Mouse (Mus musculus) gastrocnemius, postnatal 14 days (tissue): Measurements from ENCODE around the gene Shank1. TPM values are rescaled to one million over a fixed set of nuclear protein-coding genes. Genes with fewer than 3 reads are reported as not detected.
"Not testable (repeated sequence)": the region's sequence is repeated elsewhere in the genome, so short reads cannot be mapped to it uniquely, and the experiment has no call there.

Experiments
- DNase-seq: peaks from one replicate; pipeline ENCODE4 v3.0.0; 2021; ENCODE audit warnings: mixed read lengths
- intact Hi-C: fragments of 180-260 bp; cut with DNase I; formaldehyde crosslinking; loops from one replicate; pipeline ENCODE4 v1.15.1; 2025; ENCODE audit warnings: low total_unique reads
- long read RNA-seq, 2 experiments: library from polyadenylated mRNA; stranded (forward); transcript quantifications; one replicate each; pipeline ENCODE4 v2.0.0; 2021
- total RNA-seq, 2 experiments: library from RNA; stranded (reverse); gene quantifications; 2 replicates each; pipeline ENCODE4 v1.2.3; 2021

Shank1 gene
- total RNA-seq, result under 1 TPM; 0.73 to 0.80 TPM
- long read RNA-seq, experiment 1, result 0 reads
- long read RNA-seq, experiment 2, result 0 reads

DNA sequence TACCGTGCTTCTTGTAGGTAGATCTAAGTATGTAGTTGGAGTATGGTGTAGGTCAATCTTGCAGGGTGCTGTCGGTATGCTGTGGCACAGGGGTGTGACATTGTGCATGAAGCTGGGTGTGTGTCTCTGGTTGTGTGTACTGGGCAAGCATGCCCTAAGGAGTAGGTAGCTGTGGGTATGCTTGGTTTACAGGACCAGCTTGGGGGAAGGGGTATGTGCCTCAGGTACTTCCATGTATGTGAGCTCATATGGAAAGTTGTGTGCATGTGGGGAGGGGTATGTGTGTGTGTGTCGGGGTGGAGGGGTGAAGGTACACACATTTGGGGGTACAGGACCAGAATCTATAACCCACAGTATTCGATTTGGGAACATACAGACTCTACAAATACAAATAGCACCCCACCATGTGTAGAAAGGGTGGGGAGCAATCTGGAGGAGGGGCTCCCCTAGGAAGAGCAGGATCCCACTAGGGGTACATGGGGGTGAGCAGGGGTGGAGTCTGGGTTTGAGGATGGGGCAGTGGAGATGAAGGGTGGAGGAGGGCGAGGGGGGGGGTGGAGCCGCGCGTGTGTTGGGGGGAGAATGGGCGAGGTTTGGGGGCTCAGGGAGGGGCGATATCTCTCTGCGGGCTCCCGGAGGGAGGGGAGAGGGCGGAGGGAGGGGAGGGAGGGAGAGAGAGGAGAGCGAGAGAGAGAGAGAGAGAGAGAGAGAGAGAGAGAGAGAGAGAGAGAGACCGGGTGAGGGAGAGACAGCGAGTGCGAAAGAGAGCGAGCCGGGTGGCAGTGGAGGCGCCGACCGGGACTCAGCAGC is at the start of gene Shank1:
Shank1 (plus strand) TSS at position 779 of the 810 bp plus-strand sequence.
- DNase-seq, result no peak
- intact Hi-C loops, result no loop called here

DNA sequence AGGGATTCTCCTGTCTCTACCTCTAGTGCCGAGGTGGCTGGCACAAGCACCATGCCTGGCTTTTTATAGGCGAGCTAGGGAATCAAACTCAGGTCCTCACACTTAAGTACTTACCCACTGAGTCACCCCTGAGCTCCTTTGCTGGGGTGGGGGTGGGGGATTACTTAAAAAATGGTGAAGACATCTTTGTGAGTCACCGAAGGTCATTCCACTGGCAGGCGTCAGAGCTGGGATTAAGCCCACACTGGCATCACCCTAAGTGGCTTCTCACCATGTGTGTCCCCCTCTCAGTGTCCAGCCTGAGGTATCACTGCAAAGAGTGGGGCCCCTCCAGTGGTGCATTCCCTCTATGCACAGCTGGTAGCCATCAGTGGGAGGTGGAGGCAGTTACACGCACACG is 49.6 kb upstream of the Shank1 start:
- intact Hi-C loops, result loop anchor here (10.0 kb wide), 1 partner anchor 214 kb away; no protein-coding TSS in a partner anchor
- DNase-seq, result no peak

DNA sequence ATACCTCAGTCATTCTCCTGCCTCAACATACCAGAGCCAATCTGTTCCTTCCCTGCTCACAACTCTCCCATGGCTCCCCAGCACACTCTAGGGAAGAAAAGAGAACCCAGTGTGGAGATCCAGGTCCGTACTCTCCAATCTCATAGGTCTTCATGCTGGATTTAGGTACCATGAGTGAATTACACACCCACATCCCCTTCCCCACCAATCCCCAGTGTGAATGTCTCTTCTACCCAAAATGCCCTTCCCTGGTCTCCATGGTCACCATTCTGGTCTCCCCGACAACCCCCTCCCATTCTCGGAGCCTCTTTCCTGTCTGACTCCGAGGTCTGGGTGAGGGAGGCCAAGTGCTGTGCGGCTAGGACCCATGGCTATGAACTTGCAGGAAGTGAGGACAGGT is 48.9 kb upstream of the Shank1 start, which contains the start of gene Gm15517:
Gm15517 (plus strand) TSS at position 301 of the 400 bp plus-strand sequence.
- intact Hi-C loops, result loop anchor here (10.0 kb wide), 1 partner anchor 214 kb away; no protein-coding TSS in a partner anchor
- no peak for DNase-seq

DNA sequence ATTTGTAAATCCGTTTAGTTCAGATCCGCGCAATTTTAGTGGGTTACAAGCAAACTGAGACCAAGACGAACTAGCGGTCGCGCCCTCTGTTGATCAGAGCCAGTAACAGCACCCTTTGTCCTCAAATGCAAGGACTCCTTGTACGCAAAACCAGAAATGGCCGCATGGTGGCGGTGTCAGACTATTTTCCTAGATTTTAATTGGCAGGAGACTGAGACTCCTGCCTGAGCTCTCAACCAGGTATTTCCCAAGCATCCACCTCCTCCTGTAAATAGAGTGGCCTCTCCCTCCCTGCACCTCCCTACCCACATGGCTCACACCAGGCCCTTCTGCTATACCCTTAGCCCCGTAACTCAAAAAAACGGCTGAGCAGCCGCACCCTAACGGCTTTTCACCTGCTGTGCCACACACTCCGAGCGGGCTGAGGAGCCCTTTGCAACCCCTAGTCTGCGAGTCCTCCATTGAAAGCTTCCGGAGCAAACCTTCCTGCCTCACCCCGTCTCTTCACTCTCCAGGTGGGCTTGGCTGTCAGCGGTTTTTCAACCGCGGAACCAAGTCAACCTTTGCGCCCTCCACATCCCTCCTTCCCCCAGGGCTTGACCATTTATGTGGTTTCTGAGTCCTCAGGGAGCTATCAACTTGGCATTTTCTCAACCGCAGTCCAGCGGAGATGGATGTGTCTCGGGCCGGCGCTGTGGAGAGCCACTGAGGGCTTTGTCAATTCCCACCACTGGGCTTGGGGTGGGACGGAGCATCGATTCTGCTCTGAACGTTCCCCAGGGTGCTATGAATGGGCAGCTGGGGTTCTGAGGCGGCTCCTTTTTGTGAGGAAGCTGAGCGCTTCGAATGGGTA is 47.0 kb upstream of the Shank1 start:
- intact Hi-C loops, result loop anchor here (2.0 to 10.0 kb wide), 2 partner anchors 88 to 212 kb away; no protein-coding TSS in a partner anchor
- DNase-seq, result peak; percentile 85

DNA sequence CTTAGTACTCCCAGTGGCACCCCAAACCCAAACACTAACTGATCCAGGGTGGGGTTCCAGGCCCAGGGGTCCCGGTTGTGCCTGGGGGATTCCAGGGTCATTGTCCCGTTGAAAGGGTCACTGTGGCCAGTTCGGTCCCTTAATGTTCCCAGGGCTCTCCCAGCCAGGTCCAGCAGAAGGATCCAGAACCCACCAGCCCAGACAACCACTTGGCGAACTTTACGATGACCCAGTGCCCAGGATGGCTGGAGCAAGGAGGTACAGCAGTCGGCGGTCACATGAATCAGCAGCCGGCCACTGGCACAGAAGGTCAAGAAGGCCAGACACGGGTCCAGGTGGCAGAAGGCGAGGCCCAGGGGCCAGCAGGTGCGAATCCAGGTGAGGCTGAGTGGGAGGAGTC is 41.9 kb upstream of the Shank1 start:
- intact Hi-C loops, result loop anchor here (10.0 kb wide), 1 partner anchor 207 kb away; no protein-coding TSS in a partner anchor
- DNase-seq, result no peak

DNA sequence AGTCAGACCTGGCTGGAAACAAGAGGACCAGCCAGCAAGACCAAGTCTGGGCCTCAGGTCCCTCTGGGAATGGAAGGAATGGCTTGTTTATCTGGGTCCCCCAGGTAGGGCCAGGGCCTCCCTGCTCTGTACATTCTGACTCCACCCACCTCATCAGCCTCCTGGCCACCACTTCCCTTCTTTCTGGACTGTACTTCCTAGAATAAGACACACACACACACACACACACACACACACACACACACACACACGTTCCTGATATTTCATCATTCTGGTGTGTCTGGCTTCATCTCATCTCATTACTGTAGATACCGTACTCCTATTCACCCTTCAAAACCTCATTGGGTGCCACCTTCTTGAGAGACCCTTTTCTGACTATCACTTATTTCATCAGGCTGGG is 40.7 kb upstream of the Shank1 start:
- DNase-seq, result no peak
- intact Hi-C loops, result loop anchor here (10.0 kb wide), 1 partner anchor 205 kb away; no protein-coding TSS in a partner anchor

DNA sequence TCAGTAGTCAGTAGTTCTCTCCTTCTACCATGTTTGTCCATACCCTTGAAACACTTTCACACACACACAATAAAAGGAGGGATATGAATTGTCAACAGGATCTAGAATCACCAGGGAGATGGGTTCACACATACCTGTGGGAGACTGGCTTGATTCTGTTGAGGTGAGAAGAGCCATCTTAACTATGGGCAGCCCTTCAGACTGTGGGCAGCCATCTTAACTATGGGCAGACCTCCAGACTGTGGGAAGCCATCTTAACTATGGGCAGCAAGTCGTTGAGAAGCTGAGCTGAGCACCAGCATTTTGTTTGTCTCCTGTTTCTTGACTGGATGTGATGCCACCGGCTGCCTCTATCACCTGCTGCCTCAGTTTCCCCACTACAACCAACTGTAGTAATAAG is 38.7 kb upstream of the Shank1 start:
- intact Hi-C loops, result no loop called here
- no peak for DNase-seq

DNA sequence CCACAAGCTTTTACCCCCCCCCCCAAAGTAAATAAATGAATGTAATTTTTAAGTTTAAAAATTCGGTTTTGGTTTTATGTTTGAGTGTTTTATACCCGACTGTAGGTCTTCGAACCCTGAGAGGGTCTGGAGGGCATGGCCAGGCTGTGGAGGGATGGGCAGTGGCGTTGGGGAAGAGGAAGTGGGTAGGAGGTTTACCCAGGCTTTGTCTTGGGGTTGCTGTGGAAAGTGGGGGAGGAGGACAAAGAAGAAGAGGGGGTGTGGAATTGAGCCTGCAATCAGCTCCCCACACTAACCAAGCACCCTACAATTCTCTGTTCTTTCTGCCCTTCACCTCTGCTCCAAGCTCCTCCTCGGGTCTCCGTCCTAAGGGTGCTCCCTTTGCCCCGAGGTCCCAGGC is 37.5 kb upstream of the Shank1 start:
- DNase-seq, result no peak
- intact Hi-C loops, result no loop called here

DNA sequence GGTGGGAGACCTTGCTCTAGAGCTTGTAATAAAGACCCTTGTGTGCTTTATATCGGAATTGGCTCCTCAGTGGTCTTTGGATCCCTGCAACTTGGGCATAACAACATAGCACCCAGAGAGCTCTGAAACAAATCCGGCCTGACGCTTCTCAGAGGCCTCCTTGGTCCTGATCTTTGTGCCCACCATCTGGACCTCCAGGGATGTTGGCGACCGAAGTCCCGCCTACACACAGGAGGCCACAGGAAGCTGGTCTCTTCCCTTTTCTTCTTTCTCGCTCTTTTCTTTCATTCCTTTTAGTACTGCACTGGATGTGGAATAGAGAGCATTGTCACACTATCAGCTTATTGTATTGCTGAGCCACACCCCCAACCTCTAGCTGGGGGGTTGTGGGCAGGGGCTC is 36.6 kb upstream of the Shank1 start:
- intact Hi-C loops, result no loop called here
- no peak for DNase-seq

DNA sequence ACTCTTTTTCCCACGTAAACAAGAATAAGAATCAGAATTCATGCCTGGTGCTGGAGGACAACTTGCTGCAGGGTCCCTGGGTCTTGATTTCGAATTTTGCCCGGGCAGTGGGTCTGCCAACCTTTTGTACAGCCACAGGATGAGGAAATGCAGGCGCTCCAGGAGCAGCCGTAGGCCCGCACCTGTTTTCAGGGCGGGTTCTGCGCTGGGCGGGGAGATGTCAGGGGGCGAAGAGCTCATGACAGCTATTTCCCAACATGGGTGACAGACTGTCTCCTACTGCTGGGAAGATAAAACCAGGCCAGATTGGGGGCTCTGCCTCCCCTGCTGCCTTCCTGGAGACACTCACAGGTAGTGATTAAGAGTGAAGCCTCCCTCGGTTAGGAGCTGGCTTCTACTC is 36.0 kb upstream of the Shank1 start:
- intact Hi-C loops, result no loop called here
- no peak for DNase-seq

DNA sequence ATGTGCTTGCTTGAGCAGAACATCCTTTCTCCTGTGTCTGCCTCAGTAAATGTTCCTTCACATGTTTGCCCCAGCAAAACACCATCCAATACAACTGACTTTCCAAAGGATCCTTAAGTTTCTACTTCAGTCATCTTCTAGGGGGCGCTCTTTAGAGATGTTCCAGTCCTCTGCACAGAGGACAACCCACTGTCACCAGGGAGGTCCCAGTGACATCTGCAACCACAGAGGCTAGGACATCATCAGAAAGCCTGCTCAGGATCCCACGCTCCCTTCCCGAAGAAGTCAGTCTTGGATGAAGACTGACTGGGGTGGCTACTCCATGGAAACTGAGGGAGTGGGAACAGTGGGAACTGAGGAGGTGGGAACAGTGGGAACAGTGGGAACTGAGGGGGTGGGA is 34.5 kb upstream of the Shank1 start:
- no peak for DNase-seq
- intact Hi-C loops, result no loop called here

DNA sequence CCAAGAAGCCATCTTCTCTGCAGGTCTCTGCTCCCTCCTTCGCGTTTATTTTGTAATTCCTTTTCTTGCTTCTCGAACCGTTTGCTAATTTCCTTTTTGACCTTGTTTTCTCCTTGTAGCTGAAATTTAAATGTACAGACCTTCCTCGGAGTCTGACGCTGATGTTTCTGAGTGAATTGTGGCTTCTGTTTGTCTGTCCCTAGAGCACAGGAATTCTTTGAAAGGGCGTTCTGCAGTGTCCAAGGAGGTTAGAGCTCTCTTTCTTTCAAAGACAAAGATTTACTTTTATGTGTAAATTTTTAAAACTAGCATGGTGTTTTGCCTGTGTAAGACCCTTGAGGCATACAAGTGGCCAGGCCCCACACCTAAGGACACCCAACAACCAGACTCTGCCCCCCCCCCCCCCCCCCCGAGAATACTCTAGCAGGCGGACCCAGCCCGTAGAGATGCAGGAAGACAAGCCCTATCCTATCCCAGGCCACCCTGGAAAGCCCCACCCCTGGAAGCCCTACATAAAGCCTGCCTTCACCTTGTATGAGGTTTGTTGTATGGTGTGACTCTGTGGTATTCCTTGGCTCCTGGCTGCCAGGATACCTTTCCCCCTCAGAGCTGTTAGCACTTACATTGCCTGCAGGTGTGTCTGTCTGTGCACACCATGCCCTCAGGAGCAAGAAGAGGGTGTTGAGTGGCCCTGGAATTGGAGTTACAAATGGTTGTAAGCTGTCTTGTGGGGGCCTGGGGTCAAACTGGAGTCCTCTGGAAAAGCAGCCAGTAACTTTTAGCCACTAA is 33.4 kb upstream of the Shank1 start:
- no peak for DNase-seq
- intact Hi-C loops, result no loop called here

DNA sequence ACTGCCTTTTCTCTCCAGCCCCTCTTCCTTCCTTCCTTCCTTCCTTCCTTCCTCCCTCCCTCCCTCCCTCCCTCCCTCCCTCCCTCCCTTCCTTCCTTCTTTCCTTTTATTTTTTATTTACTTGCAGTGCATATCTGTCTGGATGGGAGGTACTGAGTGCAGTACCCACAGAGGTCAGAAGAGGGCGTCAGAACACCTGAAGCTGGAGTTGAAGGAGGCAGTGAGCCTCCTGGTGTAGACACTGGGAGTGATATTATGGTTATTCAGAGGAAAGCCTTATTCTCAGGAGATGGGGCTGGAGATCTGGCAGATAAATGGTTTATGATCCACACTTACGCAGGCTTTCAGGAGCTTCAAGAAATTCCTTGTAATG is 32.8 kb upstream of the Shank1 start:
- intact Hi-C loops, result no loop called here
- DNase-seq, result no peak

DNA sequence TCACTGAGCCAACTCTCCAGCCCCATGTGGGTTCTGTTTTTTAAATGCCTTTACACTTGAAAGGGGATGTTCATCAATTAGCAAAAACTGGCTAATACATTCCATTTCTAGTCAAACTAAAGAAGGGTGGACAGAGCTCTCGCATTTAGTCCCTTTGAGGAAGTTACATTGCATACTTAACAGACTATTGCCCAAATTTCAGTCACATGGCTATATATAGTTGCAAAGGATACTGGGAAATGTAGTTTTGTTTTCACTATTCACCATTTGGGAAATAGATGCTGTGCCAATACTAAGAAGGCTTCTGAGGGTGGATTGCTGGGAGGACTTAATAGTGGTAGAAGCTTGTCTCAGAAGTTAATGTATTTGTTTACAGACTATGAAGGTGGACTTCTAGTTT is 29.1 kb upstream of the Shank1 start:
- DNase-seq, result no peak
- intact Hi-C loops, result no loop called here

DNA sequence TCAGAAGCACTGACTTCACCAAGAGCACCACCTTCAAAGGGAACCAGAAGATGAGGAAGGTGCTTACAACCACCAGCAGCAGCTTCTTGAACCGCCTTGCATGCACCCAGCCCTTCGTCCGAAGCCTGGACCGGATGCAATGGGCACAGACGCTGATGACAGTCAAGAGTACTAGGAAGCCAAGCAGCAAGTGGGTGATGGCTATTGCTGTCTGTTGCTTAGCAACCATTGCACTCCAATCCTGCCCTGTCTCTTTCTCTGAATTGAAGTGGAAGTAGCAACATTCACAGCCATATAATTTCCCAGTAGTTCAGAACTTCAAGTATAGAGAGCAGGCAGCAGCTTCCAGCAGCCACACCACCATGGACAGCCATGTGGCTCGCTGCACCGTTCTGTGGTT is 28.5 kb upstream of the Shank1 start:
- intact Hi-C loops, result no loop called here
- DNase-seq, result no peak

DNA sequence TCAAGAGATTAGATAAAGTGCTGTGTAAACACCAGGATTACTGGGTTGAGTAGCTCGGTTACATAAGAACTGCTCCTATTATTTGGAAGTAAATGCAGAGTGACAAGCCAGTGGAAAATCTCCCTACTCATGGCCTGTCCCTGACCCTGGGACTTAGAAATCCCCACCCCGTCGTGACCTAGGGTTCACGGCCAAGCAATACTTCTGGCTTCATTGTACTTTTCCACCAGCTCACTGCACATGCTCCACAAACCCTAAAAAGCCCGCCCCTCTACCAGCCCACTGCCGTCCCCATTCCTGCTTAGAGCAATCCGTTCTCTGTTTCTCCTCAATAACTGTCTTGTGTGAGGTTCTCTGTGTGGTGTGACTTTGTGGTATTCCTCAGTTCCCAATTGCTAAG is 22.3 kb upstream of the Shank1 start:
- intact Hi-C loops, result no loop called here

DNA sequence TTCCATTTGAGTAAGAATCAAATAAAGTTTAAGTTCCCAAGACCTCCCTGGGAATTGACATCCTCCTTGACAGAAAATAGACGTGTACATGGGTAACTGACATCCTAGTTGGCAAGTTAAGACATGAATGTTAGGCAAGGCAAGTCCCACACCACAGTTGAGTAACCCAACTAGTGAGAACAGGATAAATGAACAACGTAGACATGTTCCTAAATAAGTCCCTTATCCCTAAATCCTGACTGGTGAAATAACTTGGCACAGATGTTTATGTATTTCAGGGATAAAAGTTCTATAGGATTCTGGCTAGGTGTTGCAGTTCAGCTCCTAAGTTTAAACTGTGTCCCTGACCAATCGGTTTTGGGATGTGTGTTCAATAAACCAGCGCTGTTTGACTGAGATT is 19.1 kb upstream of the Shank1 start:
- intact Hi-C loops, result no loop called here
- no peak for DNase-seq

More for the DNA sequence above, 22.3 kb upstream of the Shank1 start:
- no peak for DNase-seq

DNA sequence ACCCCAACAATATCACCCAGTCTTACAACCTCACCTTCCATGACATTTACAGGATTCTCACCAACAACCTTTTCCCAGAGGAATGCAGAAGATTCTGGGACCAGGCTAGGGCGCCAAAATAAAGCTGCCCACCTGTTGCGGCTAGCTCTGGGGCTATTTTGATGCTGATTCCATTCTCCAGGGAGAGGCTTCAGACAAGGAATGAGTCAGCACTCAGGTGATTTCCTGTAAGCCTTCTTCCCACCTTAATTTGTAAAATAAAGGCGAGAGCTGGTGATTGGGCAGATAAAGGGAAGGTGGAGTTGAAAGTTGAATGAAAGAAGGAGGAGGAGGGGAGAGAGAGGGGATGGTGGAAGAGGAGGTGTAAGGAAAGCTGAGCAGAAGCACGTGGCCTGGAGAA is 18.6 kb upstream of the Shank1 start:
- DNase-seq, result no peak
- intact Hi-C loops, result no loop called here

DNA sequence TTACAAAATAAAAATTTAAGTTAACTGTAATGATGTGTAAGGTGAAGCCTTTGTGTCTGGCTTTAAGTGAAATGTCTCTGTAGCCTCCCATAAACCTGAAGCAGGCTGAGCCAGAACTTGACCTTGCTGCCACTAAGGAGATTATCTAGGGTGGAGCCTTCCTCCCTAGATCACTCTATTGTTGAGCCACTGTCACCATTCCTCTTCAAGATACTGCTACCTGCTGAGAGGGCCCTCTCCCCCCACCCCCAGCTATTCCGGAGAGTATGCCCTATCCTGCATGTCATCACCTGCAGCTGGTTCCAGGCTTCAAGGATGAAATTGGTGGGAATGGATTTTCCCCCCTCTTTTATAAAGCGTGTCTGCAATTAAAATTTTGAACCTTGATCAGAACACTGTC is 12.6 kb upstream of the Shank1 start:
- intact Hi-C loops, DNase-seq: not testable (repeated sequence)
